Mouse (Mus musculus): Measurements from ENCODE around the gene Ssh2. TPM values are rescaled to one million over a fixed set of nuclear protein-coding genes. Genes with fewer than 3 reads are reported as not detected.

Ssh2 gene
- polyA plus RNA-seq, 1 experiment from 2014 or later: 8.2 TPM

DNA sequence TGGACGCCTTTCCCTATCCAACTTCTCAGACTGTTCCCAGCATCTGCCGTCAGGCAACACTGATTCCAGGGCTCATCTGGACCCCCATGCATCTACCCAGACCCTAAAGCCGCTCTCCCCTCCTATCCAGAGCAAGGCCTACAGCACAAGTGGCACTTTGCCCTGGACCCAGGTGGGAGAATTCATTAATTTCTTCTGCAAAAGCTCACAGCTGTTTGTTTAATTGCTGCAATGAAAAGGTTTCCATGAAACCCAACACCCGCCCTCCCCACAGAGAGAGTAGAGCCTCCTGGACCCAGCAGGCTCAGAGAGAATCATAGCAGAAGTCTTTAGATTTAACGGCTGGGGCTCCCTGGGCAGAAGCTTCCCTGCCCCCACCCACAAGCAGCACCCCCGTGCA, 269.1 kb downstream of the Ssh2 start:
- peaks cover 45% of the 10 kb centered on the region for H3K4me1 ChIP-seq
- WGBS: 49% methylated on average over 6 of the region's 6 CpGs
- no peaks in the 10 kb centered on the region for H3K9me3 ChIP-seq (replicated peaks)
- H3K4me3 ChIP-seq (replicated peaks): no peak overlapping the region
- H3K9ac ChIP-seq: no peak overlapping the region
- no peaks in the 10 kb centered on the region for H3K27me3 ChIP-seq
- no peak overlapping the region for H3K4me2 ChIP-seq (replicated peaks)
- no peaks in the 10 kb centered on the region for H3K36me3 ChIP-seq
- no peak overlapping the region for H3K27ac ChIP-seq (replicated peaks)
- peak; percentile 15; the same call in 1 of the 2 replicates for ATAC-seq (ENCODE audit: insufficient number of reproducible peaks, low FRiP score, low TSS enrichment, low read depth)

DNA sequence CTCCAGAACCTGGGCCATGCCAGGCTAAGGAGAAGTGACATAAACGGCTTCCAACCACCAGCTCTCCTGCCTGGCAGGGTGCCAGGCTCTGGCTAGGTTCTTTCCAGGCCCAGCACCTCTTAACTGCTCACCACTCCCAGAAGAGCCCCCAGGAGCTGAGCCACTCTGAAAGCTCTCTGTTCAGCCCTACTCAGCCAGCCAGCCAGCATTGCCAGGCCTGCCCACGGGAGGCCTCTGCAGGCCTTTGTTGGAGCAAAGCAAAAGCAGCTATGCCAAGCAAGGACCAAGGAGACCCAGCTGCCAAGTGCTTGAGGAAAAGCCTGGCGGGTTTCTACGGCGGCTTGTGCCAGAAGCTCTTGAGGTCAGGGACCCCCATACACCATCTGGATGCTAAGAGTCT, 270.7 kb downstream of the Ssh2 start:
- H3K4me3 ChIP-seq (replicated peaks): no peak overlapping the region
- H3K9me3 ChIP-seq (replicated peaks): no peaks in the 10 kb centered on the region
- H3K27me3 ChIP-seq: no peaks in the 10 kb centered on the region
- peaks cover 59% of the 10 kb centered on the region for H3K4me1 ChIP-seq
- no peaks in the 10 kb centered on the region for H3K36me3 ChIP-seq
- no peak for ATAC-seq (ENCODE audit: insufficient number of reproducible peaks, low FRiP score, low TSS enrichment, low read depth)
- H3K27ac ChIP-seq (replicated peaks): peak overlapping the region; percentile 1; the same call in 1 of the 2 replicates
- no peak overlapping the region for H3K9ac ChIP-seq
- no peak overlapping the region for H3K4me2 ChIP-seq (replicated peaks)
- WGBS: 65% methylated on average over 5 of the region's 5 CpGs

- no peaks in the 10 kb centered on the region for H3K36me3 ChIP-seq
- no peak overlapping the region for H3K27ac ChIP-seq (replicated peaks)
- no peaks in the 10 kb centered on the region for H3K9me3 ChIP-seq (replicated peaks)
- no peak for ATAC-seq (ENCODE audit: insufficient number of reproducible peaks, low FRiP score, low TSS enrichment, low read depth)
- peak overlapping the region; percentile 80 for H3K9ac ChIP-seq
- peak overlapping the region; percentile 94 for H3K4me2 ChIP-seq (replicated peaks)
- 2% methylated on average over 53 of the region's 55 CpGs for whole genome bisulfite sequencing
- H3K4me3 ChIP-seq (replicated peaks): peak overlapping the region; percentile 86
- H3K27me3 ChIP-seq: no peaks in the 10 kb centered on the region
- H3K4me1 ChIP-seq: peaks cover 74% of the 10 kb centered on the region
Observed at GRCm38 (mm10) chr11:77488771-77489581, 272.9 kb downstream of the Ssh2 start.

- Histone ChIP-seq H3K4me3 (replicated peaks) (peak within 1 kb of the TSS; percentile 86), H3K4me1 (peaks cover 82% of the 10 kb centered on the region), H3K27me3 (no peaks in the 10 kb centered on the region), H3K9me3 (replicated peaks) (no peaks in the 10 kb centered on the region), H3K4me2 (replicated peaks) (peak within 1 kb of the TSS; percentile 94), H3K27ac (replicated peaks) (peak within 1 kb of the TSS; percentile 94), H3K36me3 (no peaks in the 10 kb centered on the region), H3K9ac (peak within 1 kb of the TSS; percentile 80)
- under 1% methylated on average over 49 of the region's 87 CpGs for WGBS
- 0 out of 2 replicates have a peak, but pooled peaks have one; percentile 26 for ATAC-seq (ENCODE audit: insufficient number of reproducible peaks, low FRiP score, low TSS enrichment, low read depth)
Observed at GRCm38 (mm10) chr11:77489591-77490235, 273.6 kb downstream of the Ssh2 start, which contains the start of gene Ankrd13b. TSS of gene Ankrd13b (minus strand) at chr11:77489678.

DNA sequence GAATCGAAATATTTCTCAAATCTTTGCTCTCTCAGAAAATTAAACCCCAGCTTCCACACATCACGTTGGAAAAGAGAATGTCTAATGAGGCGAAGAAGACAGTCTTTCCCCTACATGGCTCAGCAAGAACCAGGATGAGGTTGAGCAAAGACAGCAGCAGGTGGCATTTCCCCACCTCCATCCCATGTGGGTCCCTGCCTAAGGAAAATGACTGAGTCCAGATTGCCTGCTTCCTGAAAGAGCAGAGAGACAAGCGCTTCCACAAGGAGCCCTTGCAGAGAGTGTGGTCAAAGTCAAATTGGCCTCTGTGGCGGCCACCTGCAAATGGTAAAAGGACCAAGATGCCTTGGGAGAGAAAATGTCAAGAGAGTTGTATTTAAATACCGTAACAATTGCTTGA, 274.4 kb downstream of the Ssh2 start:
- H3K4me3 ChIP-seq (replicated peaks): peak overlapping the region; percentile 86
- ATAC-seq (ENCODE audit: insufficient number of reproducible peaks, low FRiP score, low TSS enrichment, low read depth): no peak
- H3K9ac ChIP-seq: no peak overlapping the region
- H3K27ac ChIP-seq (replicated peaks): peak overlapping the region; percentile 94
- no peaks in the 10 kb centered on the region for H3K36me3 ChIP-seq
- WGBS: 61% methylated on average over 6 of the region's 6 CpGs
- H3K27me3 ChIP-seq: no peaks in the 10 kb centered on the region
- peaks cover 83% of the 10 kb centered on the region for H3K4me1 ChIP-seq
- peak overlapping the region; percentile 94 for H3K4me2 ChIP-seq (replicated peaks)
- no peaks in the 10 kb centered on the region for H3K9me3 ChIP-seq (replicated peaks)

DNA sequence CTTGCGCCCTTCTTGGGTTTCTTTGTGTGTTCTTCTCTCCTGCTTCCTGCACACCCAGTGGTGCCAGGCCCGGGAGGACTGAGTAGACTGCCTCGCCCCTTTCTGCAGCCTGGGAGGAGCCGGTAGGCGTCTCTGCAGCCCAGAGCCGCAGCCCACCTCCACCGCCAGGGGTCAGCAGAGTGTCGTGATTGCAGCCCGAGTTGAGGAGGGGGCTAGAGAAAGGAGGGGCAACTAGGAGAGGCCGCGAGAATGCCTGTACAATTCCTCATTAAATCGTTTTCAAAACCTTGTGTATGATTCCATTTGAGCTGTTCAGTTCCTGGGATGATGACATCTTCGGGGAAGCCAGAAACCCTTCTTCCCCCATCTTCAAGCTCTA, 275.0 kb downstream of the Ssh2 start:
- Histone ChIP-seq H3K27me3 (no peaks in the 10 kb centered on the region), H3K27ac (replicated peaks) (peak overlapping the region; percentile 94), H3K4me1 (peaks cover 82% of the 10 kb centered on the region), H3K9ac (peak overlapping the region; percentile 37; the same call in 1 of the 2 replicates), H3K4me3 (replicated peaks) (peak overlapping the region; percentile 91), H3K4me2 (replicated peaks) (peak overlapping the region; percentile 94), H3K9me3 (replicated peaks) (no peaks in the 10 kb centered on the region), H3K36me3 (no peaks in the 10 kb centered on the region)
- peak; percentile 84 for ATAC-seq (ENCODE audit: insufficient number of reproducible peaks, low FRiP score, low TSS enrichment, low read depth)
- WGBS: under 1% methylated on average over 13 of the region's 13 CpGs

DNA sequence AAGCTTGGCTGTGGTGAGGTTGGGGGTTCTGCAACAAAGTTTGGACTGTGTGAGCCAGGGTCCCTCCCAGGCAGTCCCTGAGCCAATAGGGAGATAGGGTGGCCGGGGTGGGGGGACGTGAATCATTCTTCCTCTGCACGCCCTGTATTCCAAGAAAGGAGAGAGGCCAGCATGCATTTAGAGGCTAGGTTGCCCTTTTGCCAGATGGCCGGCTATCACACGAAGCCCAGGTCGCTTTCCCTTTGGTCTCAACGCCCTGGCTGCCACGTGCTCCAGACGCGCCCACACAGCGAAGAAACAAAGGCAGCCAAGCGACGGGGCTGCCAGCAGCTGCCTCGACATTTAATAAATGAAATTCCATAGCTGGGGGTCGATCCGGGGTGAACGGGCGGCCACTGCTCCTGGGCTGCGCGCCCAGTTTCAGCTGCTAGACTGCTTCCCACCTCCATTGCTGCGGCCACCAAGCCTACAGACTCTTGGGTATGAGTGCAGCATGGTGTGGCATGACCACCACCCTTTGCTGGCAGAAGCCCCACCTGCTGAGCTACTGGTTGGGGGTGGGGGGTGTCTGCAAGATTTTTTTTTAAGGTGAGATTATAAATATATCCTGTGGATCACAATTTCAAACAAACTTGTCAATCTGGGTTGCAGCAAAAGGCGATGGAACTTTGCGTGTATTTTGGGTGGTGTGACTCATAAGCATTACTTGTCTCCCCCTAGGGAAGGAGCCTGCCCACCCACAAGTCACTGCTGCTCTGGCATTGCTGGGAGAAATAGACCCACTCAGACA, 275.6 kb downstream of the Ssh2 start:
- H3K27me3 ChIP-seq: no peaks in the 10 kb centered on the region
- peak overlapping the region; percentile 37 for H3K9ac ChIP-seq
- H3K4me2 ChIP-seq (replicated peaks): peak overlapping the region; percentile 94
- ATAC-seq (ENCODE audit: insufficient number of reproducible peaks, low FRiP score, low TSS enrichment, low read depth): peak; percentile 78
- 0% methylated on average over 23 of the region's 23 CpGs for WGBS
- peak overlapping the region; percentile 91 for H3K4me3 ChIP-seq (replicated peaks)
- peak overlapping the region; percentile 94 for H3K27ac ChIP-seq (replicated peaks)
- no peaks in the 10 kb centered on the region for H3K36me3 ChIP-seq
- H3K4me1 ChIP-seq: peaks cover 79% of the 10 kb centered on the region
- no peaks in the 10 kb centered on the region for H3K9me3 ChIP-seq (replicated peaks)

DNA sequence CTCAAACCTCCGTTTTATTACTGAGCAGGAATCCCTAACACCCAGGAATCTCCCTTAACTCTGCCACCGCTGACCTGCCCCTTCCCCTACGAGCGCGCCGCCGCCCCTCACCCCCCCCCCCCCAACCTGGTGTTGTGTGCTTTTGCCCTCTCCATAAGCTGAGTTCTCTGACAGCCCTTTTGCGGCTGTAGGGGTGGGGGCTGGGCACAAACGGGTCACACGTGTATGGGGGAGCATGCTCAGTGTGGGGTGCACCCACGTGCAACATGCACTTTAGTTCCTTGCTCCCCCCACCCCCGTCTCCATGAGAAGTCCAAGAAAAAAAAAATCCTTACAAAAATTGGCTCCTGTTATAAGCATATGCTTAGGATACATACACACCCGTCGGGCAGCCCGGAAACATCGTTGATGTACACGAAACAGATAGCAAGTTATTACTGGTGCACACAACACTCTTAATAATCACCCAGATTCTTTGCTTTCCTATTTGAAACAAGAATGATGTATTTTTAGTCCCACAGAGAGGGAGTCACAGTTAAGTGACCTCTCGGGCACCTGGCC, 276.3 kb downstream of the Ssh2 start:
- 1% methylated on average over 18 of the region's 18 CpGs for WGBS
- Histone ChIP-seq H3K4me2 (replicated peaks) (peak overlapping the region; percentile 94), H3K4me3 (replicated peaks) (peak overlapping the region; percentile 91), H3K9me3 (replicated peaks) (no peaks in the 10 kb centered on the region), H3K4me1 (peaks cover 78% of the 10 kb centered on the region), H3K36me3 (no peaks in the 10 kb centered on the region), H3K9ac (peak overlapping the region; percentile 91; the same call in 1 of the 2 replicates), H3K27me3 (no peaks in the 10 kb centered on the region), H3K27ac (replicated peaks) (peak overlapping the region; percentile 94)
- no peak for ATAC-seq (ENCODE audit: insufficient number of reproducible peaks, low FRiP score, low TSS enrichment, low read depth)

DNA sequence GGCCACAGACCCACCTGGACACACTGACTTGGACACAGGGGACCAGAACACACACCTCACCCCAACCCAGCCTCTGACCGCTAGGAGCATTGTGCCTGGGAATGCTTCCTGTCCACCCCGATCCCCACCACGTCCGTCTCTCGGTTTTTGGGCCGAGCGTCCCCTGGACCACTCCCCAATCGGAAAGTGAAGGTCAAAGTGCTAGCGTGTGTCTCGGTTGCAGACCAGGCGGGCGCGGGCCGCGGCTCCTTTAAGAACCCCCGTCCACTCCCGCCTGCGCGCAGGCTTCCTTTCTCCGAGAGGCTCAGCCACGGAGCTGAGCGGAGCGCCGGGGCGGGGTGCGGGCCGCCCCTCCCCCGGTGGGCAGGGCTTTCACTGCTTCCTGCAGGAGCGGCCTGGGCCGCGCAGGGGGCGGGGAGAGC, 276.8 kb downstream of the Ssh2 start:
- WGBS: under 1% methylated on average over 32 of the region's 32 CpGs
- H3K36me3 ChIP-seq: no peaks in the 10 kb centered on the region
- no peaks in the 10 kb centered on the region for H3K9me3 ChIP-seq (replicated peaks)
- peaks cover 79% of the 10 kb centered on the region for H3K4me1 ChIP-seq
- peak overlapping the region; percentile 94 for H3K4me2 ChIP-seq (replicated peaks)
- peak overlapping the region; percentile 91 for H3K4me3 ChIP-seq (replicated peaks)
- H3K9ac ChIP-seq: peak overlapping the region; percentile 91
- H3K27me3 ChIP-seq: no peaks in the 10 kb centered on the region
- peak overlapping the region; percentile 94 for H3K27ac ChIP-seq (replicated peaks)
- peak; percentile 74 for ATAC-seq (ENCODE audit: insufficient number of reproducible peaks, low FRiP score, low TSS enrichment, low read depth)

DNA sequence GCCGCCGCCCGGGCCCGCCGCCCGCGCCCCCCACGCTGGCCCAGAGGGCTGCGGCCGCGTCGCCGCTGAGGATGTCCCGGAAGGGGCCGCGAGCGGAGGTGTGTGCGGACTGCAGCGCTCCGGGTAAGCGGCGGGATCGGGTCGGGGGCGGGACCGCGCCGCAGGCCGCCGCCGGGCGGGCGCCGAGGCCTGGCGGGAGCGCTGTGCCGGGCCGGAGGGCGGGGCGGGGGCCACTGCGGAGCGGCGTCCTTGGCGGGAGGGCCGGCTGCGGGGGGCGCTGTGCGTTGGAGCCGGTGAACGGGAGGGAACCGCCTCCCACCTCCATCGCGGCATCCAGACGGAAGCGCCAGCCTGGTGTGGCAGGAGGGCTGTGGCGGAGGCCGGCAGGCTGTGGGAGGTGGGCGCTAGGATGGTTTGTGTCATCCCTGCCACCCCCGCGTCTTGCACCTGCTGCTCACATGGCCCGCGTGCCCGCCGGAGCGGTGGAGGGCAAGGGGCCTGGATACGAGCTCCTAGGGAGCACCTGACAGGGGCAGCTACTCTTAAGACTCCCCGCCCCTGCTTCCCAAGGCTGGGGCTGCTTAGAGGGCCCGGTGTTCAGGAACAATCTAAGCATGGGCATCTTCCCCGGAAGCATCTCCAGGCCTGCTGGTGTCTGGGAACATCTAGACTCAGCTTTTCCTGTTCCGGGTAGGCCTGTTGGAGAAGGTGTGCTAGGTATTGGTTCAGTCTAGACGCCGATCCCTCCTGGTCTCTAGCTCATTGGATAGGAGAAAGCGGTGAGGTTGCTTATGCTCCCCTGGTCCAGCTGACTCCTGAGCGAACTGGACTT, 277.6 kb downstream of the Ssh2 start, which contains the start of gene Git1:
Git1 (plus strand) TSS at position 51 of the 832 bp plus-strand sequence.
- Histone ChIP-seq H3K27me3 (no peaks in the 10 kb centered on the region), H3K9me3 (replicated peaks) (no peaks in the 10 kb centered on the region), H3K4me3 (replicated peaks) (peak within 1 kb of the TSS; percentile 91), H3K36me3 (0 out of 2 replicates have a peak, but pooled peaks cover 2% of the 10 kb centered on the region), H3K9ac (peak within 1 kb of the TSS; percentile 91), H3K4me2 (replicated peaks) (peak within 1 kb of the TSS; percentile 94), H3K4me1 (peaks cover 79% of the 10 kb centered on the region), H3K27ac (replicated peaks) (peak within 1 kb of the TSS; percentile 94)
- under 1% methylated on average over 72 of the region's 74 CpGs for WGBS
- ATAC-seq (ENCODE audit: insufficient number of reproducible peaks, low FRiP score, low TSS enrichment, low read depth): no peak

Data from embryonic facial prominence, embryonic 15.5 days (tissue).